Mouse (Mus musculus) midbrain, embryonic 12.5 days (tissue): ENCODE data around the gene Klk4. TPM values are rescaled to one million over a fixed set of nuclear protein-coding genes. Genes with fewer than 3 reads are reported as not detected.

ENCODE experiments used
- ATAC-seq: fragments of 200-750 bp; cut with Nextera tagmentation; 2 replicates; pipeline ENCODE4 v1.8.0; 2017; ENCODE audit warnings: low read depth, moderate TSS enrichment, moderate library complexity; ENCODE audit not compliant: low FRiP score
- H3K27ac ChIP-seq: fragments of 300-500 bp; sonication (generic); replicated peaks from 2 replicates; pipeline ENCODE4 v1.5.1; 2016; ENCODE audit warnings: mild to moderate bottlenecking
- H3K27me3 ChIP-seq: fragments of 300-500 bp; sonication (generic); 2 replicates; pipeline ENCODE4 v1.6.1; 2016; ENCODE audit warnings: mild to moderate bottlenecking
- H3K36me3 ChIP-seq: fragments of 300-500 bp; sonication (generic); 2 replicates; pipeline ENCODE4 v1.6.1; 2016
- H3K4me1 ChIP-seq: fragments of 300-500 bp; sonication (generic); 2 replicates; pipeline ENCODE4 v1.6.1; 2016
- H3K4me2 ChIP-seq: fragments of 300-500 bp; sonication (generic); replicated peaks from 2 replicates; pipeline ENCODE4 v1.6.1; 2016; ENCODE audit warnings: mild to moderate bottlenecking, moderate library complexity
- H3K4me3 ChIP-seq: fragments of 300-500 bp; sonication (generic); 2 replicates; pipeline ENCODE4 v1.5.1; 2016; ENCODE audit warnings: mild to moderate bottlenecking
- H3K9ac ChIP-seq: fragments of 300-500 bp; sonication (generic); replicated peaks from 2 replicates; pipeline ENCODE4 v1.6.1; 2016; ENCODE audit warnings: mild to moderate bottlenecking, moderate library complexity
- H3K9me3 ChIP-seq: fragments of 300-500 bp; sonication (generic); 2 replicates; pipeline ENCODE4 v1.6.1; 2016; ENCODE audit warnings: mild to moderate bottlenecking
- WGBS: fragments of 180-500 bp; shearing (Covaris S2); methylation state at CpG from one replicate; pipeline ENCODE4 v1.1.7; 2016; 5-methylcytosine and 5-hydroxymethylcytosine counted together
- polyA plus RNA-seq: library from polyadenylated mRNA; unstranded; fragments of >200 nt; fragmentation: Nextera tagmentation; extraction: Ambion mirVana; gene quantifications from 2 replicates; pipeline ENCODE4 v1.2.1, GENCODE M21; 2016

The Klk4 gene
- polyA plus RNA-seq, 1 experiment from 2014 or later, result not detected

DNA sequence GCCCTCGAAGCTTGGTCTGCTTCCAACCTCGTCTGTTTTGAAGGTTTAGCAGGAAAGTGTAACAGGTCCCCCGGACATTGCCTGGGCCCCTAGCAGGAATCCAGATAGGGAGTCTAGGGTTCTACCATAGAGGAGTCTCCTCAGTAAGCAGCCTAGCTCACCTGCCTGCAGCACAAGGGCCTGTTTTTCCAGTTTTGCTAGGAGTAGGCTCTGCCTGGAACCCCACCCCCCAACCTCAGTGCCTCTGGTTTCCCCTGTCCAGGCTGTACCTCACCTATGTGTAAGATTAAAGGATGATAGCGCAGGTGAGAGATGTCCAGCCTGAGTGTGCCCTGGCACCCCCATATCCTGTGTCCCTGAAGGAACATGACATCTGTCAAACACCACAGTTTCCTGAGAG lies 4.5 kb upstream of the Klk4 start:
- Histone ChIP-seq H3K36me3 (no peaks in the 10 kb centered on the region), H3K4me2 (no peak overlapping the region), H3K27me3 (peaks cover 1% of the 10 kb centered on the region; the same call in 1 of the 2 replicates), H3K4me1 (0 out of 2 replicates have a peak, but pooled peaks cover 2% of the 10 kb centered on the region), H3K27ac (no peak overlapping the region), H3K9ac (no peak overlapping the region), H3K4me3 (no peak overlapping the region), H3K9me3 (no peaks in the 10 kb centered on the region)
- WGBS, result 84% methylated on average over 4 of the region's 4 CpGs
- ATAC-seq, result no peak

DNA sequence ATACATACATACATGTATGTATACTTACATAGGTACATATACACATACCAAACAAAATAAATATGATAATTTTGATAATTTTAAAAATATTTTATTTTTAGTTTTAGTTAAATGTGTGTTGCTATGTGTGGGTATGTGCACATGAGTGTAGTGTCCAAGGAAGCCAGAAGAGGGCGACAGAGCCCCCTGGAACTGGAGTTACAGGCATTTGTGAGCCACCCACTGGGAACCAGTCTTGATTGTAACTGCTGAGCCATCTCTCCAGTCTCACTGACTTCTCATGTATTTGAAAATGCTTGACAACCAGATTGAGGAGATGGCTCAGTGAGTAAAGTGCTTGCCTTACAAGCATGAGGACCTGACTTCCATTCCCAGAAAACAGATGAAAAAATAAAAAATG lies 2.7 kb upstream of the Klk4 start:
- H3K4me3 ChIP-seq, result no peak overlapping the region
- H3K4me1 ChIP-seq, result 0 out of 2 replicates have a peak, but pooled peaks cover 3% of the 10 kb centered on the region
- ATAC-seq, result no peak
- H3K9ac ChIP-seq, result no peak overlapping the region
- H3K36me3 ChIP-seq, result no peaks in the 10 kb centered on the region
- H3K27me3 ChIP-seq, result peaks cover 15% of the 10 kb centered on the region; the same call in 1 of the 2 replicates
- no peak overlapping the region for H3K4me2 ChIP-seq
- WGBS, result 39% methylated on average over 1 of the region's 1 CpGs
- no peaks in the 10 kb centered on the region for H3K9me3 ChIP-seq
- H3K27ac ChIP-seq, result no peak overlapping the region

- ATAC-seq, result no peak
- Histone ChIP-seq H3K9me3 (no peaks in the 10 kb centered on the region), H3K36me3 (no peaks in the 10 kb centered on the region), H3K9ac (no peak overlapping the region), H3K27ac (no peak overlapping the region), H3K4me3 (no peak overlapping the region), H3K4me1 (0 out of 2 replicates have a peak, but pooled peaks cover 5% of the 10 kb centered on the region), H3K27me3 (peaks cover 15% of the 10 kb centered on the region; the same call in 1 of the 2 replicates), H3K4me2 (no peak overlapping the region)
- 19% methylated on average over 4 of the region's 4 CpGs for WGBS
These were observed 1.4 kb downstream of the Klk4 start for GRCm38 (mm10) chr7:43882346-43882745.

DNA sequence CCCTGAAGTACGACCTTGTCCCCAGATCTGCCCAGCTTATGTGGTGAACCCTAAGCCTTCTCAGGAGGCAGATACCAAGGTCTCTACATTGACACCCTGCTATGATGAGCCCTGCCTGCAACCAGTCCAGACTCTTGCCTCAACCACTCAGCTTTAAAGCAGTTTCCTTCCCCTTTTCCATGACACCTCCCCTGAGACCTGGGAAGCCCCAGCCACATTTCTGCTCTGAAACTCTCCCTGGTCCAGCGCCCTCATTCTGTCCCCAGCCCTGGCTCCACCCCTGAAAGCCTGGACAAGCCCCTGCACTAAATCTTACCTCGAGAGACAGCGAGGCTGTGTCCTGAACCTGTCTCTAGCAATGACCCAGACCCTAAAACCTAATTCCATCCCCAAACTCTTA lies 1.9 kb downstream of the Klk4 start:
- 23% methylated on average over 4 of the region's 4 CpGs for WGBS
- no peak for ATAC-seq

DNA sequence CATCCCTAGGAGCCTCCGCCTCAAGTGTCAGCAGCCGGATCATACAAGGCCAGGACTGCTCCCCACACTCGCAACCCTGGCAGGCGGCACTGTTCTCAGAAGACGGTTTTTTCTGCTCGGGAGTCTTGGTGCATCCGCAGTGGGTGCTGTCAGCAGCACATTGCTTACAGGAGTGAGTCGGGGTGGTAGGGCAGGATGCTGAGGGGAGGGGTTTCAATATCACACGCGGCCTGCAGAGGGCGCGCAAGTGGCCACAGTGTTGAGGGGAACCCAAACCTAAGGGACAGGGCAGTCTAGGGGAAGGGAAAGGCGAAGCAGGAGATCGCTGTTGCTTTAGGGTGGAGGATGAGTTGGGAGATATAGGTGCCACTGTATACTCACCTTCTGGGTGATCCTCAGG lies 2.6 kb downstream of the Klk4 start:
- Histone ChIP-seq H3K9me3 (no peaks in the 10 kb centered on the region), H3K27ac (no peak overlapping the region), H3K4me1 (0 out of 2 replicates have a peak, but pooled peaks cover 5% of the 10 kb centered on the region), H3K9ac (peak overlapping the region; percentile 50), H3K36me3 (no peaks in the 10 kb centered on the region), H3K4me2 (peak overlapping the region; percentile 47), H3K4me3 (no peak overlapping the region), H3K27me3 (peaks cover 15% of the 10 kb centered on the region; the same call in 1 of the 2 replicates)
- ATAC-seq, result peak; percentile 55
- WGBS, result 10% methylated on average over 14 of the region's 14 CpGs

More for the DNA sequence above, 1.9 kb downstream of the Klk4 start:
- Histone ChIP-seq H3K9ac (no peak overlapping the region), H3K4me1 (0 out of 2 replicates have a peak, but pooled peaks cover 5% of the 10 kb centered on the region), H3K9me3 (no peaks in the 10 kb centered on the region), H3K27me3 (peaks cover 15% of the 10 kb centered on the region; the same call in 1 of the 2 replicates), H3K27ac (no peak overlapping the region), H3K4me3 (no peak overlapping the region), H3K4me2 (no peak overlapping the region), H3K36me3 (no peaks in the 10 kb centered on the region)

- Histone ChIP-seq H3K4me1 (no peaks in the 10 kb centered on the region), H3K27ac (no peak overlapping the region), H3K36me3 (no peaks in the 10 kb centered on the region), H3K9me3 (no peaks in the 10 kb centered on the region), H3K9ac (no peak overlapping the region), H3K4me2 (no peak overlapping the region), H3K4me3 (no peak overlapping the region), H3K27me3 (no peaks in the 10 kb centered on the region)
- ATAC-seq, result no peak
- WGBS, result 67% methylated on average over 5 of the region's 5 CpGs
These were observed 10.4 kb downstream of the Klk4 start for GRCm38 (mm10) chr7:43891365-43891764.

DNA sequence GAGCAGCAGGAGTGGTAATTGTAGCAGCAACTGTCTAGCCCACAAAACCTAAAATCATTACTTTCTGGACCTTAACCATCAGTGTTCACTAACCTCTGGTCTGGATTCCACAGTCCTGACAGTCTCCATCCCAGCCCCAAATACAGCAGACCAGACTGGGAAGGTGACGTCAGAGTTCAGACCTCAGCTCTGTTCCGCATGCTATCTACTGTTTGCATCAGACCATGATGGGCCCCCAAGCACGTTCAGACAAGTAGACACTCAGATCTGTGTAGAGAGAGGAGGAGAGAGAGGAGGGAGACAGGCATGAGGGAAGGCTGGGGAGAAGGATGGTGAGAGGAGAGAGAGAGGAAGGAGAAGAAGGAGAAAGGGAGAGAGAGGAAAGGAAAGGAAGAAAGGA lies 10.8 kb downstream of the Klk4 start:
- WGBS, result 61% methylated on average over 3 of the region's 3 CpGs
- ATAC-seq, result no peak
- H3K4me3 ChIP-seq, result no peak overlapping the region
- H3K4me1 ChIP-seq, result no peaks in the 10 kb centered on the region
- no peaks in the 10 kb centered on the region for H3K27me3 ChIP-seq
- no peaks in the 10 kb centered on the region for H3K9me3 ChIP-seq
- H3K9ac ChIP-seq, result no peak overlapping the region
- H3K27ac ChIP-seq, result no peak overlapping the region
- H3K4me2 ChIP-seq, result no peak overlapping the region
- H3K36me3 ChIP-seq, result no peaks in the 10 kb centered on the region

GRCm38 (mm10) chr7:43894836-43895235 lies 13.9 kb downstream of the Klk4 start:
- Histone ChIP-seq H3K27me3 (no peaks in the 10 kb centered on the region), H3K27ac (no peak overlapping the region), H3K36me3 (no peaks in the 10 kb centered on the region), H3K9me3 (no peaks in the 10 kb centered on the region), H3K4me1 (no peaks in the 10 kb centered on the region), H3K4me3 (no peak overlapping the region), H3K9ac (no peak overlapping the region), H3K4me2 (no peak overlapping the region)
- WGBS, result 21% methylated on average over 1 of the region's 1 CpGs
- peak; percentile 94 for ATAC-seq

DNA sequence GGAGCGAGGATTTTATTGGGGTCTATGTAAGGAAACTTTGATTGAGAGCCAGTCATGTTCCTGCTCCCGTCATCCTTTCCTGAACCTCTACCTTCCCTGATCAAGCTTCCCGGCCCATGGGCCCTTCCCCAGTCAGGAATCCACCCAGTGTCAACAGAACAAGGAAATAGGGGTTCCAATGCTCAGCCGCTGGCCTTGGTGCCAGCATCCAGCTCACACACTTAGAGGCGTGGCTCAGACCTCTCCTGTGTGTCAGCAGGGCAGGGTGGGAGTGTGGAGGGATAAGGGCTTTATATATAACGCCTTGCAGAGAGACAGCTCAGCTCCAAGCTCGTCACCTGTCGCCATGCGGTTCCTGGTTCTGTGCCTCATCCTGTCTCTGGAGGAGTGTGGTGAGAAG lies 33.9 kb downstream of the Klk4 start:
- Histone ChIP-seq H3K4me3 (no peak overlapping the region), H3K9me3 (no peaks in the 10 kb centered on the region), H3K27me3 (no peaks in the 10 kb centered on the region), H3K4me1 (no peaks in the 10 kb centered on the region), H3K4me2 (no peak overlapping the region), H3K9ac (no peak overlapping the region), H3K27ac (no peak overlapping the region), H3K36me3 (no peaks in the 10 kb centered on the region)
- no peak for ATAC-seq
- 75% methylated on average over 9 of the region's 9 CpGs for WGBS

GRCm38 (mm10) chr7:43918426-43918825 lies 37.5 kb downstream of the Klk4 start:
- no peak for ATAC-seq
- no peak overlapping the region for H3K27ac ChIP-seq
- WGBS, result 87% methylated on average over 13 of the region's 13 CpGs
- H3K36me3 ChIP-seq, result no peaks in the 10 kb centered on the region
- H3K9me3 ChIP-seq, result no peaks in the 10 kb centered on the region
- no peaks in the 10 kb centered on the region for H3K27me3 ChIP-seq
- H3K4me1 ChIP-seq, result no peaks in the 10 kb centered on the region
- no peak overlapping the region for H3K4me2 ChIP-seq
- H3K4me3 ChIP-seq, result no peak overlapping the region
- no peak overlapping the region for H3K9ac ChIP-seq

GRCm38 (mm10) chr7:43918871-43919270 lies 37.9 kb downstream of the Klk4 start:
- H3K4me3 ChIP-seq, result no peak overlapping the region
- WGBS, result 78% methylated on average over 8 of the region's 8 CpGs
- ATAC-seq, result no peak
- no peaks in the 10 kb centered on the region for H3K27me3 ChIP-seq
- no peaks in the 10 kb centered on the region for H3K36me3 ChIP-seq
- no peak overlapping the region for H3K9ac ChIP-seq
- H3K4me2 ChIP-seq, result no peak overlapping the region
- no peak overlapping the region for H3K27ac ChIP-seq
- H3K9me3 ChIP-seq, result no peaks in the 10 kb centered on the region
- H3K4me1 ChIP-seq, result no peaks in the 10 kb centered on the region

- H3K27me3 ChIP-seq, result no peaks in the 10 kb centered on the region
- no peak overlapping the region for H3K4me3 ChIP-seq
- no peak overlapping the region for H3K9ac ChIP-seq
- WGBS, result 36% methylated on average over 14 of the region's 14 CpGs
- H3K36me3 ChIP-seq, result no peaks in the 10 kb centered on the region
- H3K4me1 ChIP-seq, result no peaks in the 10 kb centered on the region
- no peak overlapping the region for H3K27ac ChIP-seq
- ATAC-seq, result peak; percentile 90
- H3K9me3 ChIP-seq, result no peaks in the 10 kb centered on the region
- no peak overlapping the region for H3K4me2 ChIP-seq
These were observed 38.8 kb downstream of the Klk4 start for GRCm38 (mm10) chr7:43919559-43920451.
